Mouse (Mus musculus) hindbrain, embryonic 12.5 days (tissue): Measurements from ENCODE around the gene Olfr801. TPM values are rescaled to one million over a fixed set of nuclear protein-coding genes. Genes with fewer than 3 reads are reported as not detected.

Source experiments
- ATAC-seq: fragments of 200-750 bp; cut with Nextera tagmentation; 2 replicates; pipeline ENCODE4 v1.8.0; 2017; ENCODE audit warnings: moderate TSS enrichment; ENCODE audit not compliant: low FRiP score
- H3K27ac ChIP-seq: fragments of 300-500 bp; sonication (generic); 2 replicates; pipeline ENCODE4 v1.5.1; 2016; ENCODE audit warnings: mild to moderate bottlenecking
- H3K27me3 ChIP-seq: fragments of 300-500 bp; sonication (generic); 2 replicates; pipeline ENCODE4 v1.6.1; 2016; ENCODE audit warnings: mild to moderate bottlenecking
- H3K36me3 ChIP-seq: fragments of 300-500 bp; sonication (generic); 2 replicates; pipeline ENCODE4 v1.6.1; 2016; ENCODE audit warnings: mild to moderate bottlenecking
- H3K4me1 ChIP-seq: fragments of 300-500 bp; sonication (generic); 2 replicates; pipeline ENCODE4 v1.6.1; 2016
- H3K4me2 ChIP-seq: fragments of 300-500 bp; sonication (generic); replicated peaks from 2 replicates; pipeline ENCODE4 v1.6.1; 2016; ENCODE audit warnings: mild to moderate bottlenecking
- H3K4me3 ChIP-seq: fragments of 300-500 bp; sonication (generic); 2 replicates; pipeline ENCODE4 v1.5.1; 2016; ENCODE audit warnings: mild to moderate bottlenecking
- H3K9ac ChIP-seq: fragments of 300-500 bp; sonication (generic); 2 replicates; pipeline ENCODE4 v1.6.1; 2016; ENCODE audit warnings: mild to moderate bottlenecking, moderate library complexity
- H3K9me3 ChIP-seq: fragments of 300-500 bp; sonication (generic); replicated peaks from 2 replicates; pipeline ENCODE4 v1.6.1; 2016; ENCODE audit warnings: mild to moderate bottlenecking
- WGBS: fragments of 180-500 bp; shearing (Covaris S2); methylation state at CpG from one replicate; pipeline ENCODE4 v1.1.7; 2016; 5-methylcytosine and 5-hydroxymethylcytosine counted together
- polyA plus RNA-seq: library from polyadenylated mRNA; unstranded; fragments of >200 nt; fragmentation: Nextera tagmentation; extraction: Ambion mirVana; gene quantifications from 2 replicates; pipeline ENCODE4 v1.2.1, GENCODE M21; 2016

Gene Olfr801
- not detected in 2 replicates for polyA plus RNA-seq

- H3K4me3 ChIP-seq: no peak within 1 kb of the TSS
- H3K27ac ChIP-seq: no peak within 1 kb of the TSS
- H3K4me1 ChIP-seq: no peaks in the 10 kb centered on the region
- no peaks in the 10 kb centered on the region for H3K27me3 ChIP-seq
- WGBS: 89% methylated on average over 1 of the region's 1 CpGs
- H3K9ac ChIP-seq: no peak within 1 kb of the TSS
- no peak within 1 kb of the TSS for H3K4me2 ChIP-seq
- no peaks in the 10 kb centered on the region for H3K36me3 ChIP-seq
- H3K9me3 ChIP-seq: no peaks in the 10 kb centered on the region
- no peak for ATAC-seq
These were observed at the start of gene Olfr801 for GRCm38 (mm10) chr10:129673765-129674164. TSS of gene Olfr801 (minus strand) at chr10:129673865.

- H3K4me2 ChIP-seq: no peak within 1 kb of the TSS
- H3K27me3 ChIP-seq: no peaks in the 10 kb centered on the region
- no peak for ATAC-seq
- no peaks in the 10 kb centered on the region for H3K36me3 ChIP-seq
- no peaks in the 10 kb centered on the region for H3K9me3 ChIP-seq
- H3K27ac ChIP-seq: no peak within 1 kb of the TSS
- no peak within 1 kb of the TSS for H3K4me3 ChIP-seq
- H3K4me1 ChIP-seq: no peaks in the 10 kb centered on the region
- no peak within 1 kb of the TSS for H3K9ac ChIP-seq
These were observed 29.2 kb upstream of the Olfr801 start, which contains the start of gene Olfr804 for GRCm38 (mm10) chr10:129702910-129703309. TSS of gene Olfr804 (plus strand) at chr10:129703210.

DNA sequence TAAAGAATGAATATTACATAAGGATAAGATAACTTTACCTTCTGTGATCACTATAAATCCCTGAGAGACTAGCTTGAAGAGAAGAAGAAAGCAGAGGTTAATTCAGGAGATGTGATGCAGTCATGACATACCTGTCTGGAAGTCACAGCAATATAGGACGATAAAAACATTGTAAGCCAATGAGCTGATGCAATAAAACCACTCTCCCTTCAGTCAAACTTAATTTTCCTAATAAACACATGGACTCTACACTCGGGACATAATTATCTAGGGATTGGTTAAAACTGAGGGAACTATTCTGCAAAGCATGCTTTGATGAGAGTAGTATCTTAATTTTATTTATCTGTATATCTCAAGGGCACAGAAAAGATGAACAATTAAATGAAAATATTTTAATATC is 20.5 kb upstream of the Olfr801 start, which contains the start of gene Olfr803:
TSS of gene Olfr803 (minus strand) at position 101 of the 400 bp plus-strand sequence.
- no peak for ATAC-seq
- no peaks in the 10 kb centered on the region for H3K36me3 ChIP-seq
- no peak within 1 kb of the TSS for H3K27ac ChIP-seq
- no peaks in the 10 kb centered on the region for H3K4me1 ChIP-seq
- H3K9me3 ChIP-seq: no peaks in the 10 kb centered on the region
- H3K9ac ChIP-seq: no peak within 1 kb of the TSS
- no peak within 1 kb of the TSS for H3K4me3 ChIP-seq
- H3K27me3 ChIP-seq: no peaks in the 10 kb centered on the region
- WGBS: 68% methylated on average over 2 of the region's 2 CpGs
- no peak within 1 kb of the TSS for H3K4me2 ChIP-seq

DNA sequence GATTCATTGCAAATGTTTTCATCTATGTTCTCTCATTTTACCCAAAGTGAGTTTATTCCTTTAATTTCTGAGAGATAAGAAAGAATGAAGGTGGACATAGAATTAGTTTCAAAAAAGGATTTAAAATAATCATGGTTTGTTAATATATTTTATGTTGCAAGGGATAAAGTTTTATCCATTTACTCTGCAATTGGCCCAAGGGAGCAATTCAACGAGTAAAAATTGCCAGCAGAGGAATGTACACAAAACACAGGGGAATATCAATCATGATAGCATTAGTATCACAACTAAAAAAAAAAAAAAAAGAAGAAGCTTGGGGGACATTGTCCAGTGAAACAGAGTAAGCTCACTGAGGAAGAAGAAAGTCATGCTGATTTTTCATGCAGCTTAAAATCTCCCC is 14.4 kb upstream of the Olfr801 start, which contains the start of gene Olfr802:
TSS of gene Olfr802 (minus strand) at position 101 of the 400 bp plus-strand sequence.
- ATAC-seq: no peak
- 79% methylated on average over 1 of the region's 1 CpGs for WGBS
- Histone ChIP-seq H3K9ac (no peak within 1 kb of the TSS), H3K4me3 (no peak within 1 kb of the TSS), H3K4me2 (no peak within 1 kb of the TSS), H3K27ac (no peak within 1 kb of the TSS), H3K27me3 (no peaks in the 10 kb centered on the region), H3K4me1 (no peaks in the 10 kb centered on the region), H3K9me3 (no peaks in the 10 kb centered on the region), H3K36me3 (no peaks in the 10 kb centered on the region)

GRCm38 (mm10) chr10:129657394-129657793 is 16.3 kb downstream of the Olfr801 start, which contains the start of gene Olfr800:
TSS of gene Olfr800 (plus strand) at chr10:129657694.
- H3K36me3 ChIP-seq: no peaks in the 10 kb centered on the region
- no peak within 1 kb of the TSS for H3K27ac ChIP-seq
- ATAC-seq: no peak
- H3K27me3 ChIP-seq: no peaks in the 10 kb centered on the region
- H3K4me2 ChIP-seq: no peak within 1 kb of the TSS
- H3K4me3 ChIP-seq: no peak within 1 kb of the TSS
- H3K9me3 ChIP-seq: no peaks in the 10 kb centered on the region
- no peaks in the 10 kb centered on the region for H3K4me1 ChIP-seq
- no peak within 1 kb of the TSS for H3K9ac ChIP-seq

DNA sequence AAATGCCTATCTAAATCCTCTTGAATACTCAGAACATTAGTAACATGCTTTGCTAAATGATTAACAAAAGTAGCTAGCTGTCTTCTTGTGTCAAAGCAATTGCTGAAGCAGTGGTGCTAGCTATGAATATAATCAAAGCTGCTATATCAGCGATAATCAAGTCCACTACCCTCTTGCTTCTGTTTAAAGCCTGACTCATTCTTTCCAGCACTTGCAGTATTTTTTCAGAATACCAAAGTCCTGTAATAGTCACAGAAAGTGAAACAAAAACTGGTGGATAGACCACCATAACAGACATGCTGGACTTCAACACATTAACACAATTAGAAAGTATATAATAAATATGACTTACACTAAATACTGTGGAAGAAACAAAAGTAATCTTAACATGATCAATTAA is 21.9 kb downstream of the Olfr801 start:
- Histone ChIP-seq H3K36me3 (no peaks in the 10 kb centered on the region), H3K9me3 (no peaks in the 10 kb centered on the region), H3K4me2 (no peak overlapping the region), H3K27ac (no peak overlapping the region), H3K4me3 (no peak overlapping the region), H3K4me1 (no peaks in the 10 kb centered on the region), H3K27me3 (no peaks in the 10 kb centered on the region), H3K9ac (no peak overlapping the region)
- no peak for ATAC-seq
- 80% methylated on average over 1 of the region's 1 CpGs for WGBS

- H3K36me3 ChIP-seq: no peaks in the 10 kb centered on the region
- H3K27ac ChIP-seq: no peak within 1 kb of the TSS
- no peaks in the 10 kb centered on the region for H3K4me1 ChIP-seq
- H3K4me2 ChIP-seq: no peak within 1 kb of the TSS
- no peak for ATAC-seq
- no peak within 1 kb of the TSS for H3K4me3 ChIP-seq
- WGBS: 39% methylated on average over 1 of the region's 1 CpGs
- no peaks in the 10 kb centered on the region for H3K27me3 ChIP-seq
- H3K9ac ChIP-seq: no peak within 1 kb of the TSS
- H3K9me3 ChIP-seq: no peaks in the 10 kb centered on the region
These were observed 36.5 kb downstream of the Olfr801 start, which contains the start of gene Olfr799 for GRCm38 (mm10) chr10:129637184-129637583. TSS of gene Olfr799 (plus strand) at chr10:129637484.

DNA sequence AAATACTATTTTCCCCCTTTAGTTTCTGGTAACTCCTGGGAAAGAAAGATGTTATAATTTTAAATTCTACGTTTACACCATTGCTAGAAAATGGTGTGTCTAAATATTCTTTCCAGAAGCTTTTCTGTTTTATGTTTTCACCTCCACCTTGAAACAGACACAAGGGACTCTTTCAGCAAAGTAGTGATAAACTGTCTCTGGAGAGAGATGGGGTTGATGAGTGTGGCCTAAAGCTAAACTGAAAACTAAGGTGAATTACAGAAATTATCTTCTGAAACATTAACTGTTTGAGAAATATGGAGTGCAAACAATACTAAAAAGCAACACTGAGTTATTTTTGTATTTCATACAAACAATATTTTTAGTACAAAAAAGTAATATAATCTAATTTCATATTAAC is 45.8 kb downstream of the Olfr801 start, which contains the start of gene Olfr798:
TSS of gene Olfr798 (minus strand) at position 101 of the 400 bp plus-strand sequence.
- Histone ChIP-seq H3K9ac (no peak within 1 kb of the TSS), H3K4me3 (no peak within 1 kb of the TSS), H3K27me3 (no peaks in the 10 kb centered on the region), H3K36me3 (no peaks in the 10 kb centered on the region), H3K9me3 (no peaks in the 10 kb centered on the region), H3K27ac (no peak within 1 kb of the TSS), H3K4me1 (no peaks in the 10 kb centered on the region), H3K4me2 (no peak within 1 kb of the TSS)
- WGBS: 79% methylated on average over 1 of the region's 1 CpGs
- no peak for ATAC-seq

GRCm38 (mm10) chr10:129623251-129623650 is 50.4 kb downstream of the Olfr801 start:
- ATAC-seq: no peak
- no peaks in the 10 kb centered on the region for H3K9me3 ChIP-seq
- no peaks in the 10 kb centered on the region for H3K4me1 ChIP-seq
- no peak overlapping the region for H3K9ac ChIP-seq
- no peak overlapping the region for H3K4me2 ChIP-seq
- H3K36me3 ChIP-seq: no peaks in the 10 kb centered on the region
- no peaks in the 10 kb centered on the region for H3K27me3 ChIP-seq
- no peak overlapping the region for H3K4me3 ChIP-seq
- H3K27ac ChIP-seq: no peak overlapping the region

- H3K27ac ChIP-seq: no peak overlapping the region
- no peak overlapping the region for H3K9ac ChIP-seq
- H3K36me3 ChIP-seq: no peaks in the 10 kb centered on the region
- WGBS: 6% methylated on average over 1 of the region's 1 CpGs
- ATAC-seq: no peak
- no peaks in the 10 kb centered on the region for H3K4me1 ChIP-seq
- no peak overlapping the region for H3K4me3 ChIP-seq
- H3K27me3 ChIP-seq: no peaks in the 10 kb centered on the region
- H3K9me3 ChIP-seq: no peaks in the 10 kb centered on the region
- H3K4me2 ChIP-seq: no peak overlapping the region
These were observed 51.9 kb downstream of the Olfr801 start for GRCm38 (mm10) chr10:129621724-129622123.

Other genes with a start within 250 kb of the Olfr801 start
- gene Olfr786, start 246.6 kb downstream of the Olfr801 start, polyA plus RNA-seq: not detected in 2 replicates
- not detected in 2 replicates for gene Olfr787, start 212.0 kb downstream of the Olfr801 start, polyA plus RNA-seq
- gene Olfr788, start 202.9 kb downstream of the Olfr801 start, polyA plus RNA-seq: not detected in 2 replicates
- gene Olfr789, start 189.1 kb downstream of the Olfr801 start, polyA plus RNA-seq: not detected in 2 replicates
- gene Olfr790, start 175.4 kb downstream of the Olfr801 start, polyA plus RNA-seq: not detected in 2 replicates
- not detected in 2 replicates for gene Olfr791, start 152.1 kb downstream of the Olfr801 start, polyA plus RNA-seq
- gene Olfr792, start 134.7 kb downstream of the Olfr801 start, polyA plus RNA-seq: not detected in 2 replicates
- not detected in 2 replicates for gene Olfr794, start 106.2 kb downstream of the Olfr801 start, polyA plus RNA-seq
- not detected in 2 replicates for gene Olfr796, start 61.3 kb downstream of the Olfr801 start, polyA plus RNA-seq
- gene Olfr798, start 45.9 kb downstream of the Olfr801 start, polyA plus RNA-seq: not detected in 2 replicates
- not detected in 2 replicates for gene Olfr799, start 36.4 kb downstream of the Olfr801 start, polyA plus RNA-seq
- not detected in 2 replicates for gene Olfr800, start 16.2 kb downstream of the Olfr801 start, polyA plus RNA-seq
- gene Olfr802, start 14.3 kb upstream of the Olfr801 start, polyA plus RNA-seq: 0.04 TPM in 1 of 2 replicates, not detected in the other
- gene Olfr803, start 20.4 kb upstream of the Olfr801 start, polyA plus RNA-seq: not detected in 2 replicates
- not detected in 2 replicates for gene Olfr804, start 29.3 kb upstream of the Olfr801 start, polyA plus RNA-seq
- gene Olfr805, start 55.5 kb upstream of the Olfr801 start, polyA plus RNA-seq: not detected in 2 replicates
- gene Olfr806, start 68.1 kb upstream of the Olfr801 start, polyA plus RNA-seq: not detected in 2 replicates
- gene Olfr807, start 83.9 kb upstream of the Olfr801 start, polyA plus RNA-seq: not detected in 2 replicates
- gene Olfr808, start 91.6 kb upstream of the Olfr801 start, polyA plus RNA-seq: not detected in 2 replicates
- gene Olfr809, start 100.8 kb upstream of the Olfr801 start, polyA plus RNA-seq: not detected in 2 replicates
- not detected in 2 replicates for gene Olfr810, start 121.1 kb upstream of the Olfr801 start, polyA plus RNA-seq
- gene Olfr811, start 130.5 kb upstream of the Olfr801 start, polyA plus RNA-seq: not detected in 2 replicates
- gene Olfr812, start 172.2 kb upstream of the Olfr801 start, polyA plus RNA-seq: not detected in 2 replicates
- not detected in 2 replicates for gene Olfr813, start 181.5 kb upstream of the Olfr801 start, polyA plus RNA-seq
- gene Olfr814, start 206.0 kb upstream of the Olfr801 start, polyA plus RNA-seq: not detected in 2 replicates
- gene Olfr815, start 232.0 kb upstream of the Olfr801 start, polyA plus RNA-seq: not detected in 2 replicates
- not detected in 2 replicates for gene Olfr816, start 241.7 kb upstream of the Olfr801 start, polyA plus RNA-seq